Mouse (Mus musculus) C2C12 (cell line): ENCODE measurements at regions not wholly inside any gene's neighbourhood (a gene's known extent, or its start where the extent isn't known, plus 50 kb on each side); places are given as distances from the start of the nearest gene placed in this dataset.

Experiments used
- CEBPB ChIP-seq: IDR thresholded peaks from one replicate; pipeline ENCODE4 v1.6.1; 2011; ENCODE audit warnings: low read depth, mild to moderate bottlenecking, control low read depth, moderate library complexity
- CTCF ChIP-seq: IDR thresholded peaks from one replicate; pipeline ENCODE4 v1.5.1; 2011; ENCODE audit not compliant: control insufficient read depth, insufficient read depth, insufficient read length
- FOSL1 ChIP-seq: IDR thresholded peaks from one replicate; pipeline ENCODE4 v1.8.0; 2011; ENCODE audit warnings: mild to moderate bottlenecking, low read length; ENCODE audit not compliant: poor library complexity, insufficient read depth, severe bottlenecking
- MAX ChIP-seq: IDR thresholded peaks from one replicate; pipeline ENCODE4 v1.6.1; 2011; ENCODE audit warnings: mild to moderate bottlenecking, control low read depth
- MYOG ChIP-seq: IDR thresholded peaks from one replicate; pipeline ENCODE4 v1.6.1; 2011; ENCODE audit not compliant: control insufficient read depth, insufficient read length; ENCODE audit errors: extremely low read depth
- USF1 ChIP-seq: IDR thresholded peaks from one replicate; pipeline ENCODE4 v1.6.1; 2011; ENCODE audit warnings: low read depth, mild to moderate bottlenecking, control low read depth, moderate library complexity

DNA sequence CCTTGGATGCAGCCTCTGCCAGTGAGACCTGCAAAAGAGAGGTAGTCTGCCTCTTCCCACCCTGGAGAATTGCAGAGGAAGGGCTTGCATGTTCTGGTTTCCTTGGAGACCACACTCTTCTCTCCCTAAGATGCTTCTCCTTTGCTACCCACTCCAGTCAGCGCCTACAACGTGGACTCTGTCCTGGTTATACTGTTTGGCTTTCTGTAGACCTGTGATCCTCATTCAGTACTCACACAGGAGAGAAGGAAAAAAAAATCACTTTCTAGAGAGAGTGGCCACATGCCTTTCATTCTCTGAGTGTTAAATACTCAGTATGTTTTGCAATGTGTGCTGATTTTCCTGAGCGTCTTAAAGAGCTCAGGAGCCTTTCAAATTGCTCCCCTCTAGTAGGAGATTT, 372.0 kb upstream of the Tenm4 start:
- TF ChIP-seq FOSL1: no peak
- TF ChIP-seq CEBPB: no peak
- TF ChIP-seq CTCF: no peak
- no peak for TF ChIP-seq MYOG
- no peak for TF ChIP-seq MAX
- TF ChIP-seq USF1: no peak
